Mouse (Mus musculus) E14TG2a.4 (cell line): Measurements from ENCODE around the gene Cyp39a1.

Source experiments
- CTCF ChIP-seq: conservative IDR thresholded peaks from 2 replicates; pipeline ENCODE4 v1.5.1; 2014; ENCODE audit warnings: low read length
- POU5F1 ChIP-seq: IDR thresholded peaks from 2 replicates; pipeline ENCODE4 v1.6.1; 2014; ENCODE audit warnings: low read length, borderline replicate concordance

DNA sequence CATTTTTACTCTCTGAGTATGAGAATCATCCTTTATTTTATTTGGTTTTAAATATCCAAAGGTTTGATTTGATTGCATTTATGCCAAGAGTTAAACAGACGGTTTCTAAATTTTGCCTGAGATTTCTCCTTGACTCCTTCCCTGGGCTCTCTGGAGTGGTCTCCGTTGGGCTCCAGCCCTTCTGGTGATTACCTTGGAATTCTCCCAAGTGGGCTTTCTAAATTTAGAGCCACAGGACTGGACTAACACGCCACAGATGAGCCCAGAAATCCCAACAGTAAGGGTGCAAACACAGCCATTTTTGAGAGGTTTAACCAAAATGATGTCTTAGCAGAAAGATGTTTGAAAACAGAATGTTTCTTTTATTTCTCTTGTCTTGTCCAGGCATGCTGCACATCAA is 47.0 kb downstream of the Cyp39a1 start:
- TF ChIP-seq CTCF (no peak), POU5F1 (no peak)
